Mouse (Mus musculus) brain, adult 2 months (tissue): ENCODE data around the gene Dpp6.

ENCODE experiments used
- DNase-seq: peaks from one replicate; pipeline ENCODE4 v3.0.0; 2011; ENCODE audit warnings: low read depth, low spot score

The Dpp6 gene

DNA sequence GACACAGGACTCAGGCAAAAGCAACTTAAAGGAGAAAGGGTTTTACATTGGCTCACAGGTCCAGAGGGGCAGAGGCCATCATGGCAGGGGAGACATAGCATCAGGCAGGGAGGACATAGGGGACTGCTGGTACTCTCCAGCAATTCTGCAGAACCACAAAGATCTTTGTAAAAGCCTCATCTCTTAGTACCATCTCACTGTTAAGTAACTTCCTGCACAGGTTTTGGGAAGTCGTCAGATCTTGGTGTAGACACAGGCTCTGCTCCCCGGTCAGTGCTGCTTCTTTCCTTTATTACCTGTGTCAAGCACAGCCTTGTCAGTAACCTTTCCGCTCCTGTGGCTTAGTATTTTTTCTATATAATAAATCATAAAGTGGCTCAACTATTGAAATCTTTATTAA, 377.2 kb downstream of the Dpp6 start:
- DNase-seq: no peak

DNA sequence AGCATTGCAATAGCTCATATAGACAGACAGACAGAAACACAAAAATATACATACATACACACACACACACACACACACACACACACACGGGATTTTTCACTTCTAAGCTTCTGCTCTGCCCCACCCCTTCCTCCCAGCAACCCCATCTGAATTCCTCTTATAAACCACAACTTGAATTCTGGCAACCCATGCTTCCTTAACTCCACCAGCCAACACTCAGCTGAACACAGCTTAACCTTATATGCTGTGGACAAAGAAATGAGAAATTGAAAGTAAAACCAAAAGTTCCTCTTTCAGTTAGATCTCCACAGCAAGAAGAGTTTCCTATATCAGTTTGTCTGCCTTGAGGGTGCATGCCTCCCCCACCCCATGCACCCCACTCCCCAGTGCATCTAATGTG, 378.0 kb downstream of the Dpp6 start:
- DNase-seq: no peak

DNA sequence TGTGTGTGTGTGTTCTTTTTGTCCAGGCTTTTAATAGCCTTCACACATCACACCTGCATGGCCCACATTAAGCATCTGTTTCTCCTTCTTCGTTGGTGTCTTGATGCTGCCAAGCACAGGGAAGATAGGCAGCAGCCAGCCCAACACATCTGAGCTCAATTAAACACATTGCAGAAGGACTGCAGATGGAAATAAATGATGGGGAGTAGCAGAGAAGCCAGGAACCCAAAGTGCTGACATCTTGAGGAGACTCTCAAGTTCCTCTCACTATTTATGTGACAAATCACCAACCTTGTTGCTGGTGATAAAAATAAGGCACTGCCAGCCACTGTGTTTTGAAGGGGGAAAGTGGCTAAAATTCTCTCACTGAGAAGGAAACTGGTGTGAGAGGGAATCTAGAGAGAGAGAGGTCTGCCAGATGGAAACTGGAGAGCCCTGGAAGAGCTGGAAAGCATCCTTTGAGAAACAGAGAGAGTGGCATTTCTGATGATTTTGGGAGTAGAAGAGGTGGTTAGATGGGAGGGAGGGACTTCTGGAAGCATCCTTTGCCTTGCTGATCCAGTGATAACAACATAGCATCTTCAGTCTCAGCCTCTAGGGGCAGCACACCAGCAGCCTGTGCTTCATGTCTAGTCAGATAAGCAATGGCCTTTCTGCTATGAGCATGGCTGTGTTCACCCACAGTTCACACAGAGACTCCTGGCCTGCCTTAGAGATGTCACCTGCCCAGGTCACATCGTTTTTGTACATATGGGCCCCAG, 383.8 kb downstream of the Dpp6 start:
- peak; percentile 80 for DNase-seq

GRCm38 (mm10) chr5:27203131-27203530, 386.1 kb downstream of the Dpp6 start:
- DNase-seq: peak; percentile 94

- DNase-seq: peak; percentile 75
These were observed 387.7 kb downstream of the Dpp6 start for GRCm38 (mm10) chr5:27204721-27205120.

- DNase-seq: peak; percentile 55
These were observed 388.8 kb downstream of the Dpp6 start for GRCm38 (mm10) chr5:27205754-27206153.

GRCm38 (mm10) chr5:27206213-27206612, 389.2 kb downstream of the Dpp6 start:
- DNase-seq: no peak

GRCm38 (mm10) chr5:27220116-27220515, 403.1 kb downstream of the Dpp6 start:
- no peak for DNase-seq

- DNase-seq: no peak
These were observed 425.1 kb downstream of the Dpp6 start for GRCm38 (mm10) chr5:27242078-27242477.

DNA sequence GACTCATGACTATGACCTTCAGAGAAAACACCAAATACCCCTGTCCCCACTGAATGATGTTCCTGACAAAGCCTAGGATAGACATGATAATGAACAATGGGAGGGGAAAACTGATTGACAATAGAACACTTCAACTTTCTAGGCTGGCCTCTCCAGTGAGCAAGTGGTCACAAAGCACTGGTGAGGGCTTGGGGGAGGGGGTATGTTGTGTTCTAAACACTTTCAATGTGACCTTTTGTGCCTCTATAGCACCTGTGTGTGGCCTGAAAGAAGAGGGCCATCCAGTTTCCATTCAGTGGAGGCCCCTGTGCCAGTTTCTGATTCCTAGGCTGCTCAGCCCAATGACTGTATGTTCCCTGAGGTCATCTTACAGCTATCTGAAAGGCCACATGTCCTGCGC, 426.2 kb downstream of the Dpp6 start:
- no peak for DNase-seq

GRCm38 (mm10) chr5:27247793-27248192, 430.8 kb downstream of the Dpp6 start:
- DNase-seq: peak; percentile 79

DNA sequence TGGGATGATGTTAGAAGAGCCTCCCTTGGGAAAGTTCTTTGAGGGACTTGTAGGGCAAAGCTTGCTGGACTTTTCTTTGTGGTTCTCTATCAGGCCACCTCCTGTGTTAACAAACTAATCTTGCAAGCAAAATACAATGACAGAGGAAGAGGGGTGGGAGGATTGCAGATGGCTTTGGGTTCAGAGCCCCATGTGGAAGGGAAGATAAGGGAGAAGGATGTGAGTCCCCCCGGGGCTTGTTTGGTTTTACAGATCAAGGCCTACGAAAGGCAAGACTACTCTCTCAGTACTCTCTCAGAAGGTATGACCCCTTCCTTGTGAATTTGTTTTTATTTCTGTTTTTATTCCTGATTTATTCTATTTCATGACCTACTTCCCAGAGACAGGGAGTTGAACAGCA, 431.7 kb downstream of the Dpp6 start:
- DNase-seq: no peak

DNA sequence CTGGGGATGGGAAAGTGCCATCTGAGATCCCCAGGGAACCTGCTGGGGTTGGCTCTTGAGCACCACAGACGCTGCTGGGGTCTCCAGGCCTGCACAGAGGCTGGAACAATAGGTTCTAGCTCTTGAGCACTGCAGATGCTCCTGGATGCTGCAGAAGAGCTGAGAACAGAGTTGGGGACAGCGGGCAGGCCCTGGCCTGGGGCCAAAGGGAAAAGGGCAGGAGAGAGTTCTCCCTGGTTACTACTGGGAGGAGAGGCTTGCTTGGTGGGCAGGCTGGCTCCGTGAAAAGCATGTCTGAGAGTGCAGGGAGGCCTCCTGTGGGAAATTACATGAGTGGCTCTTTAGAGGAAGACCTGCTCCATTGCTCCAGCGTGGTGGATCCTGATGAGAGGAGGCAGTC, 432.9 kb downstream of the Dpp6 start:
- no peak for DNase-seq

- no peak for DNase-seq
These were observed 433.9 kb downstream of the Dpp6 start for GRCm38 (mm10) chr5:27250906-27251305.

GRCm38 (mm10) chr5:27251361-27251760, 434.4 kb downstream of the Dpp6 start:
- no peak for DNase-seq

DNA sequence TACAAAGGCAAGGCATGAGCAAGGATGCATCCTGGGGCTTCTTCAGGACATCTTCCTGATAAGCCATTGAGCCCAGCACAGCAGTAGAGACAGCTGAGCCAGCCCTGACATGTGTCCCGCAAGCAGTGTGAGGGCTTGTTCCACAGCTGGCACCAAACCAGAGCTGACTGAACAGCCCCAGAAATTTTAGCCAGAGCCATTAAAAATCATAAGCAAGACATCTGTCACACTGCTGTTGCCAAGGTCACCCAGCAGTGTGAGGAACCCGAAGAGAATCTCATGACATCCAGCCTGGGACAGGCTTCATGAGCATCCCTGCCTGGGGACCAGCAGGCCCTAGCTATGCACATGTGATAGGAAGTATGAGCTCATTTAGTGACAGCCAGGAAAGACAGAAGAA, 438.2 kb downstream of the Dpp6 start:
- peak; percentile 32 for DNase-seq

DNA sequence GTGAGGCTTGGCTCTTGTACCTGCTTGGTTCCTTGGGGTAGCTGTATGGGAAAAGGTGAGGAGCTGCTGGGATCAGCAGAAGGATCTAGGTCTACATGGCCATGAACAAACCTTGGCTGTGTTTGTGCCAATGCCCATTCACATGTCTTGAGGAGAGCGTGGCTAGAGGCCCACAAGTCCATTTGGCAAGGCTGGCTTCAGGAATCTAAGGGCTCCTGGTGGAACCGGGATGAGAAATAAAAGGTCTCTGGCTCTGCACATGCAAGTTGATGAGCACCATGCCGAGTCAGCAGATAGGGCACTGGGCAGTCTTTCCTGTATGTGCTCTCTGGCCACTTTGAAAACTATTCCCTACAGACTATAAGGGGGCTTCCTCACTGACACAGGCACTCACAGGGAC, 441.6 kb downstream of the Dpp6 start:
- peak; percentile 77 for DNase-seq

GRCm38 (mm10) chr5:27261746-27262727, 445.0 kb downstream of the Dpp6 start:
- DNase-seq: peak; percentile 90

DNA sequence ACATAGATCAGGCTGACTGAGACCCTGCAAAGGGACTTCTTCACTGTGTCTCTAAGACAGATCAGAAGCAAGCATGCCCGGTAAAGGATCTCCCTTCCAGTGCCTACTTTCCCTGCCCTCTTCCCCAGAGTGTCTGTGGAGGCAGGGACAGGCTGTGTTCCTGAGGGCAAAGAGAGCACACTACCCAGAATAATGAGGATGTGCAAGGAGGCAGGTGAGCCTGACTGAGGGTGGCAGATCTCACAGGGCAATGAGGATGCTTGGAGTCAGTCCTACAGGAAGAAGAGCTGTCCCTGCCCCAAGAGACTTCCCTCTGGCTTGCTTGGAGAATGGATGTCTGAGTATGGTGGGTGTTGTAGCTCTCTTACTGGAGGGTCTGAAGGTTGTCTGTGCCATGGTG, 445.7 kb downstream of the Dpp6 start:
- DNase-seq: peak; percentile 60

DNA sequence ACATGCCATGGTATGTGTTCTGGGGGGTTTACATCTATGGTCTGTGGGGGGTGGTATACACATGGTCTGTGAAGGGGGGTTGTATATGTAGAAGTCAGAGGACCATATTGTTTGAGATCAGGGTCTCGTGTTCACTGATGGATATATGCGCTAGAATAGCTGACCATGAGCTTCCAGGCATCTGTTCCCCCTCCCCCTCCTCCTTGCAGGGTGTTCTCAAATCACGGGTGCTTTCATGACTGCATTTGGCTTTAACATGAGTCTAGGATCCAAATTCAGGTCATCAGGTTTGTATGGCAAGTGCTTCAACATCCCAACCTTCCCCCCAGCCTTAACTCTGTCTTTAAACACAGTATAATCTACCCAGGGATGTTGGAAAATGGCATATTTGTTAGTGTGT, 448.3 kb downstream of the Dpp6 start:
- DNase-seq: peak; percentile 35

DNA sequence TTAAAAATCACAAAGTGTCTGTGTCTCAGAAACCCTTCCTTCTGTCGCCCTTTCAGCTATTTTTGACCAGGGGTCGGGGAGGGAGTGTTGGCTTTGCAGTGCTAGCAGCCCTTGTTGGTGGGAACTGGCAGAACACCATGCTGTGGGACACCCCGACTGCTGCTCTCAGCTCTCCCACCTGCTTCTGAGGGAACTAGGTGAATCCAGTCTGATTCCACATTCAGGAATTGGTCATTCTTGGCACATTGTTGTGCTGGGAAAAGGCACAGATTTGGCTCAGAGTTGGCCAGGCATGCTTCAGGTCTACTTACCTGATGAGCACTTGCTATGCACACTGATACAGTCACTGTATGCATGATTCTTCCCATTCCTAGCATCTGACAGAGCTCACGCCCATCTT, 454.3 kb downstream of the Dpp6 start:
- DNase-seq: peak; percentile 84

DNA sequence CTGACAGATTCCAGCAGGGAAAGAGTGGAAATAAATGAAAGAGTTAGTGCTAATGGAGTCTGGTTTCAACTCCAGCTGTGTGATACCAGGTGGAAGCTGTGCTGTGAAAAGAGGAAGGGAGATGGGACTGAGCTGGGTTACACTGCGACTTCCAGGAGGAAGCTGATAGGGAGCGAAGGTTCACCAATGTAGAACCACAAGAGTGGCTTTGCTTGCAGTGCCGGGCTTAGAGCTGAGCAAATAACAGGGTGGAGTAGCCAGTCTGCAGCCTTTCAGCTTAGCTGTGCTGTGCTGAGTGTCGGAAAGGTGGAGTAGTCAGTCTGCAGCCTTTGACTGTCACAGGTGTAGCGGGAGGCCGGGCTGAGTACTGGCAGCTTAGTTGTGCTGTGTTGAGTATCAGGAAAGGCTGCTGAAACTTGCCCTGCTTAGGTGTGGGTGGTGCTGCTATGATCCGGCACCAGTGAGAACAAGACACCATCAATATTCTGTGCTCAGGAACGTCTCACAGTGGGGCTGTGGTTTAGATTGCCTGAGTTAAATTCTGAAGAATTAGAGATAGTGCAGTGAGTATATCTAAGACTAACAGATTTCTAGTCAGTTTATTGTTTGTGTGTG, 457.9 kb downstream of the Dpp6 start:
- peak; percentile 37 for DNase-seq
